Mouse (Mus musculus): ENCODE data around the gene Rag1.

GRCm38 (mm10) chr2:101592886-101593285 is 56.4 kb downstream of the Rag1 start:
- no peak for TF ChIP-seq CTCF (IDR thresholded peaks at IDR 0.05; ENCODE audit: extremely low read depth, insufficient read depth, low read length)
- TF ChIP-seq POLR2A (IDR thresholded peaks at IDR 0.05; ENCODE audit: extremely low read depth, insufficient read depth, low read length), result no peak

All from cortical plate, adult 2 months (tissue).